8 mouse cellular contexts compared by ENCODE assay signal in genomic region chr6:90463228-90463862, GRCm38 (mm10). TPM values are rescaled to one million over a fixed set of nuclear protein-coding genes. Genes with fewer than 3 reads are reported as not detected.
DNase-seq lines count a peak whose midpoint lies in the region; ATAC-seq and TF ChIP-seq lines count a peak whose summit lies in the region.

No protein-coding gene starts in this region.

- peak; percentile 96 for DNase-seq in adrenal gland, adult (ENCODE audit: inconsistent age in 2 of 2, low spot score in 1 of 2)
- peak; percentile 64 to 71 for DNase-seq in cerebellum, postnatal 25 days
- peak; percentile 53 to 68 for DNase-seq in frontal cortex, postnatal 25 days (ENCODE audit: low spot score in 2 of 2)
- DNase-seq in hindbrain, embryonic 11.5 days (ENCODE audit: low spot score) = peak; percentile 71
- DNase-seq in layer of hippocampus, adult 9-11 months = peak; percentile 94
- DNase-seq in lung, adult 2 months = peak; percentile 90
- DNase-seq in ovary, postnatal 14 days (ENCODE audit: low spot score) = peak; percentile 78

- H3K4me1 ChIP-seq in hindbrain, embryonic 11.5 days (replicated peaks; ENCODE audit: control insufficient read depth, insufficient read depth, low read length) = peaks cover 8% of the 10 kb centered on the region; the same call in 1 of the 2 replicates
- H3K4me1 ChIP-seq in lung, adult 2 months (ENCODE audit: control insufficient read depth, insufficient read depth, low read length) = peaks cover 34% of the 10 kb centered on the region

- no peaks in the 10 kb centered on the region for H3K9me3 ChIP-seq in hindbrain, embryonic 11.5 days (ENCODE audit: control insufficient read depth, low read length)

- peaks cover 10% of the 10 kb centered on the region; the same call in 1 of the 2 replicates for H3K27me3 ChIP-seq in hindbrain, embryonic 11.5 days (ENCODE audit: control insufficient read depth, insufficient read depth, low read length)

- peak; percentile 80 for ATAC-seq in hindbrain, embryonic 11.5 days (ENCODE audit: low FRiP score)
- no peak for ATAC-seq in inflammation-experienced regulatory T-cells, adult 6 months

- H3K9ac ChIP-seq in hindbrain, embryonic 11.5 days (ENCODE audit: low read depth, low read length) = peak overlapping the region; percentile 62

- TF ChIP-seq POLR2A in lung, adult 2 months (IDR thresholded peaks at IDR 0.05; ENCODE audit: borderline replicate concordance, extremely low read depth, low read depth, low read length) = peak; percentile 76; the same call in 1 of the 2 replicates

- H3K4me2 ChIP-seq in hindbrain, embryonic 11.5 days (replicated peaks; ENCODE audit: low read depth, low read length) = peak overlapping the region; percentile 100

- no peaks in the 10 kb centered on the region for H3K36me3 ChIP-seq in hindbrain, embryonic 11.5 days (ENCODE audit: control insufficient read depth, insufficient read depth, low read length)

- H3K27ac ChIP-seq in hindbrain, embryonic 11.5 days (ENCODE audit: low read depth, low read length) = no peak overlapping the region

- no peak for TF ChIP-seq CTCF in lung, adult 2 months (IDR thresholded peaks at IDR 0.05; ENCODE audit: insufficient read depth, low read length)

- H3K4me3 ChIP-seq in hindbrain, embryonic 11.5 days (ENCODE audit: low read depth, low read length) = peak overlapping the region; percentile 61
- H3K4me3 ChIP-seq in lung, adult 2 months (replicated peaks; ENCODE audit: extremely low read depth, low read depth, low read length) = peak overlapping the region; percentile 88

- under 1% methylated on average over 31 of the region's 31 CpGs for WGBS in hindbrain, embryonic 11.5 days
- WGBS in lung, adult 2 months = under 1% methylated on average over 31 of the region's 31 CpGs

RNA-seq across cellular contexts. Expression of gene Klf15, which starts 1.0 kb away (rescaled TPM):
- polyA plus RNA-seq in hindbrain, embryonic 11.5 days (2014; fragmentation: Nextera tagmentation; extraction: Ambion mirVana) = 1.9 and 3.6 TPM in 2 replicates
- polyA plus RNA-seq in lung, adult 2 months (2012; rRNA removed) = 55.7 and 145 TPM in 2 replicates
- polyA plus RNA-seq in inflammation-experienced regulatory T-cells, adult 6 months (2017; shearing (Covaris generic)) = not detected

RNA-seq across cellular contexts. Expression of gene Aldh1l1, which starts 22.9 kb away (rescaled TPM):
- 2.2 TPM in 2 replicates for polyA plus RNA-seq in hindbrain, embryonic 11.5 days (2014; fragmentation: Nextera tagmentation; extraction: Ambion mirVana)
- polyA plus RNA-seq in lung, adult 2 months (2012; rRNA removed) = 14.7 and 17.9 TPM in 2 replicates
- polyA plus RNA-seq in inflammation-experienced regulatory T-cells, adult 6 months (2017; shearing (Covaris generic)) = under 1 TPM in 2 of 3 experiments, not detected in 1; 0.34 to 0.77 TPM

RNA-seq across cellular contexts. Expression of gene Cfap100, which starts 34.7 kb away (rescaled TPM):
- 1.2 and 1.5 TPM in 2 replicates for polyA plus RNA-seq in hindbrain, embryonic 11.5 days (2014; fragmentation: Nextera tagmentation; extraction: Ambion mirVana)
- polyA plus RNA-seq in lung, adult 2 months (2012; rRNA removed) = 5.6 and 8.0 TPM in 2 replicates
- polyA plus RNA-seq in inflammation-experienced regulatory T-cells, adult 6 months (2017; shearing (Covaris generic)) = under 1 TPM in 1 of 3 experiments, not detected in 2; 0.36 TPM

Comparison
In these comparisons a context has a peak if more than half of its experiments do, and no peak if none do; other contexts are left out.
1. RNA of gene Klf15, which starts 1.0 kb away (polyA plus RNA-seq): 55.7 to 145 TPM in lung, adult 2 months; 1.9 to 3.6 TPM in hindbrain, embryonic 11.5 days and not detected in inflammation-experienced regulatory T-cells, adult 6 months; every median in the first group is over 10 times any median in the second.
2. Peak in every context shown above with its lines, with median percentiles within 50 percentile points of each other: DNase-seq.